Mouse (Mus musculus): Measurements from ENCODE around the gene Epb41l2.

The Epb41l2 gene

GRCm38 (mm10) chr10:25400646-25401045 lies 41.0 kb downstream of the Epb41l2 start:
- DNase-seq: no peak

DNA sequence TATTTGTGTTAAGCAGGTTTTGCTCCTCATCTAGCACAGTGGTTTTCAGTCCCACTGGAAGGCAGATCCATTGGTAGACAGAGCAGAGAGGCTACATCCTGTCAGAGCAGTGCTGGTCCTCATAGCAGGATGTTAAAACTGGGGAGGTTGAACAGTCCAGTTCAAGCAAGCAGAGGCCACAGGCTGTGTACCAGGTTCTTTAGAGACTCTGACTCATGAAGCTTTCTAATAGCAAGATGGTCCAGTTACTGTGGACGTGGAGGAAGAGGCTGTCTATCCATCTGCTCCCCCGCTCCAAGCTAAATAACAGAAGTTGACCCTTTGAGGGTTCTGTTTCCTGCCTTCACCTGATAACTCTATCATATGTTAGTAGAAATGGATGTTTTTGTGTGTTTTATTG lies 41.8 kb downstream of the Epb41l2 start:
- DNase-seq: no peak

- no peak for DNase-seq
Measured at GRCm38 (mm10) chr10:25402886-25403285, 43.3 kb downstream of the Epb41l2 start.

GRCm38 (mm10) chr10:25403813-25404701 lies 44.5 kb downstream of the Epb41l2 start:
- DNase-seq: no peak

DNA sequence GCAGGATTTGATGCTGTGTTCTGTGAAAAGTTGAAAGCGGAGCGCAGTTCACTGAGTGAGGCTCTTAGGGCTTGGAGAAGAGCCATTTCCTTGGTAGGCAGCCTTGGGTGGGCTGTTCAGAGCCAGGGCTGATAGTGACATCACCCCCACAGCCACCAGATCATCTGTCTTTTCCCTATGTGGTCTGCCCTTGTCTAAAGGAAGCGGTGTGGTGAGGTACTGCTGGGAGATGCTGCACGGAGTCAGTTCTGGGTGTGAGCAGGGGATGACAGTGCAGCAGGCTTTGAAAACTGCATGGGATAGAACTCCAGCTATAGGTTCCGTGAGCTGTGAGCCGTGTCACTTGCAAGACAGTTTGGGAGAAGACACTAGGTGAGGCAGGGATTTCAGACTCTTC lies 45.1 kb downstream of the Epb41l2 start:
- no peak for DNase-seq

DNA sequence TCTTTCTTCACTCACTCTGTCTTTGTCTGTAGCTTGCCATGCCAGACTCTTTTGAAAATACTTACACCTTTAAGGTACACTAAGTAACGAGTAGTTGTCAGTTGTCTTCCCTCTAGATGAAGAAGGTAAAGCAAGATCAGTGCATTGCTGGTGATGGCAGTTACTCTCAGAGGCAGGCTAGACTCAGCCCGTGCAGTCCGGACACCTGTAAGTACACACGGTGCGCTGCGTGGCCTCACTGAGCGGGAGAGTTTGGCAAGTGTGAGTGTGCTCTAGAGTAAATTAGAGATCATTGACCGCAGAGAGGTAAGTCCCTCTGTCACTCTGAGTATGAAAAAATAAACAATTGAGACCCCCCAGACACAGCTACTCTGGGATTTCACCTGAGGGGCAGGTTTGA lies 46.0 kb downstream of the Epb41l2 start:
- DNase-seq: no peak

- no peak for DNase-seq
Measured at GRCm38 (mm10) chr10:25406695-25407094, 47.1 kb downstream of the Epb41l2 start.

- no peak for DNase-seq
Measured at GRCm38 (mm10) chr10:25408136-25408650, 48.6 kb downstream of the Epb41l2 start.

DNA sequence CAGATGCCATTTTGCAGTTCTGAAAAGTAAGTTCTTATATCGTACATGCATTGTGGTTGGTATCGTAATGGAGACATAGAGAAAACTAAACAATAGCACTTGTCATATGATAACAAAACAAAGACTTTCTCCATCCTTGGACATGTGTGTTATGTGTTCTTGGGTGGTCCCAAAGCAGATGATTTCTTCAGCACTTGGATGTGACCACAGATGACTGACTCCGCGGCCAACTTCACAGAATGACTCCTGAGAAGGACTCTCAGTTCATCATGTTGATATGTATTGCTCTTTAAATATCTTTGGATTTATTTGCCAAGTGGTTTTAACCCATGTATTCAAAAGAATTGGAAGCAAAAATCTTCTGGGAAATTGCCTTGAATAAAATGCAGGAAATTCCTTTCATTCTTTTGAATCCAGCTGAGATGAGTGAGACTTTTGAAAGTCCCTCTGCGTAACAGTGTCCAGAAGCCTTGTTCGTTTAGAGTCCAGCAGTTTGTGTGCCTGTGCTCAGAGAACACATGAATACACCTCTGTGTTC lies 52.3 kb downstream of the Epb41l2 start:
- DNase-seq: no peak

- DNase-seq: no peak
Measured at GRCm38 (mm10) chr10:25415188-25415717, 55.7 kb downstream of the Epb41l2 start.

DNA sequence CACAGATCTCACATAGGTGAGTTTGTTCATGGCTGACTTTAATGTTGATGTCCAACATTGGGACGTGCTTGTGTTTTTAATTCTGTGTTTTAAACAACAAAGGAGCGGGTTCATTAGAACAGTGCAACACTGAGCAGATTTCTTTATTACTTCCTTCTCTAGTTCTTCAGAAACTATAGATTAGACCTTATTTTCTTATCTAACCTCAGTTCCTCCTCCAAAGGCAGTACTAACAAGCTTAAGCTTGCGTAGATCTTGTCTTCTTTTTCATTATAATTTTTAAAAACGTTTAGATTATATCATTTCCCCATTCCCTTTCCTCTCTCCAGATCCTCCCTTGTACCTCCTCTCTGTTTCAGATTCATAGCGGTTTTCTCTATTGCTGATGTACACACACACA lies 57.1 kb downstream of the Epb41l2 start:
- DNase-seq: no peak

GRCm38 (mm10) chr10:25426058-25426457 lies 66.5 kb downstream of the Epb41l2 start:
- no peak for DNase-seq

DNA sequence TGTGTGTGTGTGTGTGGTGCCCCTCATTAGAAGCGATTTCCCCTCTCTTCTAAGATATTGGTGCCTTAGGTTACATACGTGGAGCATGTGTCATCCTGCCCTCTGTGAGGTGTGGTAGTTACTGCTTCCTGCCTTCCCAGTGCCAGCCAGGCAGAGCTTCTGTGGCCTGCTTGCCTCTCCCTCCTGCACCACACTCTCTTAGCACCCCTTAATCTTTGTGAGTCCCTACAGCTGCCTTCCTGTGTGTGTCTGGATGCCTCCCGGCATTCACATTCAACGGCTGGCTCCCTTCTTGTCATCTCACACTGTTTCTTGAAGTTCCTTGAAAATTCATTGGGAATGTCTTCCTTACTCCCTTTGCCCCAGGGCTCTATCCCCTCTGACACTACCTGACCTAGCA lies 67.2 kb downstream of the Epb41l2 start:
- no peak for DNase-seq

DNA sequence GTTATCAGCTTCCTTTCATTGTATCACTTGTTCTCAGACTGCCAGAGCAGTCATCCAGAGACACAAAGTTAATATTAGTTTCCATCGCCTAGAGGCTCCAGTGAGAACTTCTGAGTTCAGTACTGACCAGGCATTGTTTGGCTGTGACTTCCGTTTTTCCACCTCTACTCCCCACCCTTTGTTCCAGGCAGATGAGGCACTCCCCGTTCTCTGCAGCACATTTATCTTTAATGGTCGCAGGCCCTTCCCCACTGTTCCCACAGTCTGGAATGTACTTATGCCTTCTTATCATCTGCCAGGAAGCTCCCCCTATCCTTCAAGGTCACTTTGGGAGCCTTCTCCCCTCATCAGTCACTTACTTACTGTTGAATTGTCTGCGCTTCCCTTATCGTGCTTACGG lies 67.9 kb downstream of the Epb41l2 start:
- DNase-seq: no peak

- DNase-seq: no peak
Measured at GRCm38 (mm10) chr10:25428658-25429057, 69.1 kb downstream of the Epb41l2 start.

GRCm38 (mm10) chr10:25429346-25429745 lies 69.7 kb downstream of the Epb41l2 start:
- DNase-seq: no peak

DNA sequence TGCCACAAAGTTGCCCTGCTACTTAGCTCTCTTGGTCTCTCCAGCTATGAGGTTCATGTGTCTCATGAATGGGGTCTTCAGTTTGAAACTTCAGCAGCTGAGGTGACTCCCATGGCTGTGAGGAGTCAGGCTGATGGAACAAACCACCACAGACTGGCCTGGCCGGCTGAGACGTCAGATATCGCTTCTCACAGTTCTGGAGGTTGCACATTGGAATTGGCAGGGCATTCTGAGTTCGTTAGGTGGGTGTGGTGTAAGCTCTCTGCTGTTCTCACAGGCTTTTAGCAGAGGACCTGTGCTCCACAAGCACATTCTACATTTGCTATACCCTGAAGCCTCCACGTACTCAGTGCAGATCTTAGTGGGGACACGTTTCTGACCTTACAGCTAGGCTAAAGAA lies 71.3 kb downstream of the Epb41l2 start:
- DNase-seq: no peak

DNA sequence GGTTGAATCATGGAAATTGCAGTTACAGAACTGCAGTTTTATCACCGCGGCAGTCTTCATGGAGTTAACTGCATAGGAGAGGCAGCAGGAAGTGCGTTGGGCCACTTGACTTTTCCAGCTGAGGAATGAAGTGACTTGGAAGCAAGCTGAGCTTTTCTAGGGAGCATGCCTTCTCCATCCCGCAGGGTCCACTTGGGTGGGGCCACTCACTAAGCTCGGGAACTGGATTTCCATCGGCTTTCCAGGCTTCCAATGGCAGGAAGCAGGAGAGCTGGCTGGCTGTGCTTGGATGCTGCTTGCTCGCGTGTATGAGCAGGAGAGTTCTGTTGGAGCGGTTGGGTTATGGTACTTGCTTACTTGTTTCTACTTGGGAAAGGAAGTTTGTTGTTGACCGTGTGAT lies 72.8 kb downstream of the Epb41l2 start:
- DNase-seq: no peak

GRCm38 (mm10) chr10:25432938-25433337 lies 73.3 kb downstream of the Epb41l2 start:
- no peak for DNase-seq

DNA sequence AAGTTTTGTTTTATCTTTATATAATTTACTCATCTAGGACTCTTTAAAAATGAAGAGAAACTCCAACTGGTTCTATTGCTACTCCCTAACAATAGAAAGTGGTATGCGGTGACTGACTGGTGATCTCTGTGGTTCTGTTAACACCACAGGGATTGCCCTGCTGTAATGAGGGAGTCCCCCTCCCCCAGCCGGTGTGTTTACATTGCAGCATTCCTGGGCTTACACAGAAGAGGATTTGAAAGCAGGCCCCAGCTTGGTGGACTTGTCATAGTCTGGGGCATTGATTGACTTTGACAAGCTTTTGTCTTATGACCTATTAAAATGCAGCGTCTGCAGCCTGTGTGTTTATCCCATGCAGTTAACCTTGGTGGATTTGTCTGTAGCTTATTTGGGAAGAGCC lies 73.9 kb downstream of the Epb41l2 start:
- no peak for DNase-seq

DNA sequence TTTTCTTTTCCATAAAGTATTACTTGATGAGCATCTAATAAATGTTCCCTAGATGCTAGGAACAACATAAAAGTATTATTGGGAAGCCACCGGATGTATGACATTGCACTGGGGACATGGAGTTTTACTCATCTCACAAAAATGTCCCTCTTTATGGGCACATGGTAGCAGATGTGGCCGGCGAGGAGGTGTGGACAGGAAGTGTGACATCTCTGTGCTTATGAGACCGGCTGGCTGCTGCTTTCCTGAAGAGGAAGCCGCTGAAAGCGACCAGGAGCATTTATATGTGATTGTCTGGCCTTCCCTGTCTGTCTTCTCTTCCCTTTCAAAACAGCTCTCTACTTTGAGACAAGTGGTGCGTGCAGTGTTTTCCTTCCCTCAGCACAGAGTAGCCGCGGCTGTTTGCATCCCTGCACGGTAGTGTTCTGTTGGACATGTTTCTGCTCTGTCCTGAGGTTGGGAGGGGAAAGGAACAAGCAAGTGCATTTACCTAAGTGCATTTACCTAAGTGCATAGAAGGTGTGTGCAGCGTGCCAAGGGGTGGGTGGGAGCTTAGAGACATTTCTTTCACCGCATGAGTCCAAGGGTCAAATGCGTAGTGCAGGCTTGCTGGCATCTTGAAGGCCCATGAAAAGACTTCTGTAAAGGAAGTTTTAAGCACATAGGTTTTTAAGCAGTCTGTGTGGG lies 74.9 kb downstream of the Epb41l2 start:
- no peak for DNase-seq

DNA sequence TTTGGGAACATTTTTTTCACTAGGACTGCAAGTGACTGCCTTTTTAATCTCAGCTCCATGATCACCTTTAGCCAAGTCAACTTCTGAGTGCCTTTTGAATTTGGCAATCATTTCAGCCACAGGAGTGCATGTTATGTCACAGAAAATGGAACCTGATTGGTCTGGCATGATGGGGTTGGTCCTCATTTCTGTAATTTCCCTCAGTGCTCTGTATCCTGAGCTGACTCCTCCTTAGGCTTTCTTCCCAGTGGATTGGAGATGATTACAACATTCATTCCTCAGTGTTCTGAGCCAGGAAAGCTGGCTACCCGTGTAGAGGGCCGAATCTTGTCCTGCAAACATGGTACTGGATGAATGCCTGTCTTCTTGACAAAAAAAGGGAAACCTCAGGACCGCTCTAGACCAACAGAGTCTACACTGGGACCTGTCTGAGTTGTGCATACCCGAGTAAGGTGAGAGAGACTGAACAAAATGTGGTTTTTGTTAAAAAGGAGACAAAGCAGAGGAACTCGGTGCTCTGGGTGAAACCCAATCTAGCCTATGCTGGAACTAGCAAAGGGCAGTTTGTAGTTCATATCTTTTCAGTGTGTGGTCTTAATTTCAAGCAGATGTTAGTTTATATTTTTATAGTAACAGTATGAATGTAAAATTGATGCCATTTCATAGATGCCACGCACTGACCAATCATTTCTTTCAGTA lies 77.3 kb downstream of the Epb41l2 start:
- DNase-seq: no peak
